Mouse (Mus musculus): ENCODE results near the gene Lnx2.

The Lnx2 gene

DNA sequence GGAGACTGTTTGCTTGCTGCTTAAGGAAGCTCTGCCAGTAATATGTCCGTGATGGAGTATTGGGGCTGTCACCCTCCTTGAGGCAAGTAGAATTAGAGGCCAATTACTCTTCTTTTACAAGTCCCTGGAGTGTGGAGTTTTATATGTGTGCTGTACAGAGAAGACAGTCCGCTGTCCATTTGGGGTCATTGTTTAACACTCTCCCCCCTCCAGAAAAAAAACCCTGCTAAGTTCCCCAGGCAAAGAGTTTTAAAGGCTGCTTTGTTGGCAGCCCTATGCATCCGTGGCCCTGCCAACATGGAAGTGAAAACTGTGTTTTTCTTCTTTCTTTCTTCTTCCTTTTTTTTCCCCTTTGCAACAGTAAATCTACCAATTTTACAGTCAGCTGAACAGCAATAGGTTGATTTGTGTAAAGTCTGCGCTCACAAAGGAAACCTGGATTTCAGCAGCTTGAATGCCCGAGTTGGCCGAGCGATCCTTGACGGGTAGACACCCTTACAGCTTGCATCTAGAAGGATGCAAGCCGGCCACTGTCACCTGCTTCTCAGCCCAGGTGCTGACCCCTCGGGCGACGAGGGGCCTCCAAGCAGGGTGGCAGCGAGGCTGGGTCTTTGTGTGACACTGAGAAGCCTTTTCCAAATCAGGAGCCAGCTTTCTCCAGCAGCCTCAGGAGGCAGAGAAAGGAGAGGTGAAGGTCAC lies 107.5 kb downstream of the Lnx2 start:
- DNase-seq (ENCODE audit: low read depth, low spot score) = no peak
